Mouse (Mus musculus): ENCODE results near the gene Rims3. TPM values are rescaled to one million over a fixed set of nuclear protein-coding genes. Genes with fewer than 3 reads are reported as not detected.

Gene Rims3
- polyA plus RNA-seq, 1 experiment from 2014 or later, result 1.3 TPM

Small RNAs within 50 kb of the gene (microRNA-seq; reads per million reads assigned to microRNA genes)
- not detected for gene Gm23936

Other genes starting within 250 kb of the Rims3 start
- gene Cited4, start 188.2 kb upstream of the Rims3 start, polyA plus RNA-seq (2015; fragmentation: Nextera tagmentation; extraction: Ambion mirVana), result 3.0 and 4.0 TPM in 2 replicates
- gene Kcnq4, start 106.2 kb upstream of the Rims3 start, polyA plus RNA-seq (2015; fragmentation: Nextera tagmentation; extraction: Ambion mirVana), result 3.3 and 4.1 TPM in 2 replicates
- 79.8 and 81.7 TPM in 2 replicates for gene Nfyc, start 23.2 kb upstream of the Rims3 start, polyA plus RNA-seq (2015; fragmentation: Nextera tagmentation; extraction: Ambion mirVana)
- gene Exo5, start 70.2 kb downstream of the Rims3 start, polyA plus RNA-seq (2015; fragmentation: Nextera tagmentation; extraction: Ambion mirVana), result 23.9 and 25.3 TPM in 2 replicates
- 3.3 and 4.6 TPM in 2 replicates for gene Zfp69, start 96.9 kb downstream of the Rims3 start, polyA plus RNA-seq (2015; fragmentation: Nextera tagmentation; extraction: Ambion mirVana)
- gene Smap2, start 162.4 kb downstream of the Rims3 start, polyA plus RNA-seq (2015; fragmentation: Nextera tagmentation; extraction: Ambion mirVana), result 8.3 and 10.0 TPM in 2 replicates
- 3.5 and 6.2 TPM in 2 replicates for gene Col9a2, start 184.6 kb downstream of the Rims3 start, polyA plus RNA-seq (2015; fragmentation: Nextera tagmentation; extraction: Ambion mirVana)
- 38.1 and 41.9 TPM in 2 replicates for gene Zmpste24, start 243.4 kb downstream of the Rims3 start, polyA plus RNA-seq (2015; fragmentation: Nextera tagmentation; extraction: Ambion mirVana)

Data from stomach, embryonic 16.5 days (tissue).